Mouse (Mus musculus) ovary, postnatal 36 days (tissue): ENCODE results near the gene Prss47.

Experiments used
- DNase-seq: peaks from one replicate; pipeline ENCODE4 v3.0.0; 2022; ENCODE audit warnings: low spot score, mixed read lengths

Prss47 gene

DNA sequence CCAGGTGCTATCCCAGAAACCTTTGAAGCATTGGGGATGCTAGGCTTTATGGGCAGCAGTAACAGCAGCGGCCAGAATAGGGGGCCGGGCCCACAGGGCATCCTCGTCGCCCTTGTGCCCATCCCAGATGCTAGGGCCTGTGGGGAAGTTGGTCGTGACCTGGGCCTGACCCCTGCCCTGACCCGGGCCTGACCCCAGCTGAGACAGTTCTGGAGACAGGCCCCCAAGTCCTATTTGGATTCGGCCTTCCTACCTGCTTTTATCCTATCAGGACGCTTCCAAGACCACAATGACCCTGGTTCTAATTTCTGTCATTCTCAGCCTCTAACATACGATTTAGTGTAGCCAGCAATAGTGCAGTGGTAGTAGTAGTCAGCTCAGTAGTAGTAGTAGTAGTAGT is at the start of gene Prss47:
Prss47 (minus strand) TSS at position 101 of the 400 bp plus-strand sequence.
- DNase-seq = no peak

DNA sequence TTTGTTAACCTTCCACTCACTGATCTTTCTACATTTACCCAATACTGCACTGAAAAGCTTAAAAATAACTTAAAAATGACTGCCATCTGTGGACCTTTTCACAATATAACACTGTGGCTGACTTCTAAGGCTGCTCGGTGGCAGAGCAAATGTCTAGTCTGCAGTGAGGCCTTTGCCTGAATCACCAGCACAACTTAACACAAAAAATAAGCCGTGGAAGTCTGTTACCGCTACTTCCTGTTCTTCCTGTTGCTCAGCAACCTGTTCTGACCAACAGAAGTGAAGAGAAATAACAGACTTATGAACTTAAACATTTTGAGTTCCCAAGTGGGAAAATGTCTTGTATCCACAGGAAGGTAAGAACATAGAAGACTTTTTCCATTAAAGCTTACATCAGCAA is 48.7 kb upstream of the Prss47 start:
- no peak for DNase-seq

DNA sequence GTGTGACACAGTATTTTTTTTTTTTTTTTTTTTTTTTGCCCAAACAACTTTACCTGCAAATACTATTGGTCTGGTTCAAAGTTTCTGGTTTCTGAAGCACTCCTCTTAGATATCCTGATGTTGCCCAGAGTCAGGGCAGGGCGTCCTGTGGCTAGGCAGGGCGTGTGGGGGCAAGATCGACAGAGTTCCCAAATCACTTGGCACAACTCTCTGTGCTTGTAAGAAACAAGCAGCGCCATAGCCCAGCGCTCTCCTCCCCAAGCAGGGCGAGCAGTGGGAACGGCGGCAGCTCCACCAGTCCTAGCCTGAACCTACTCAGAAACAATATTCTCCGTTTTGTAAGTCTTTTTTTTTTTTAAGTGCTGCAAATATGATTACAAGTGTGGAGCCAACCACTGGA is 48.1 kb upstream of the Prss47 start:
- DNase-seq = no peak

DNA sequence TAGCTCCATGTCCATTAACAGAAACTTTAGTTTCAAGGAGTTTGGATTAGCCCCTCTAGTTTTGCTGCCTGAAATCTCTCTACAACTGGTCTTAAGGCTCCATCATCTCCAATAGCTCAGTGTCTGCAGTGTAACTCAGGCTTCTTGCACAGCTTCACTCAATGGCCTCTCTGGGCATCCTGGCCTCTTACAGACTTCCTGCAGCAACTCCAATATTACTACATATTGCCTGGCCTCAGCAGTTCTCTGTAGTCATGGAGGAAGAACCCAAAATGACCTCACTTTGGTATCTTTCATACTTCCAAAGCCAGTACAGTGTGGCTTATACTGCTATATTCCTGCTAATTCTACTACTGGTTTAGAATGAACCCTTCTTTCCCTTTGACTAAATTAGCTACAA is 44.5 kb upstream of the Prss47 start:
- no peak for DNase-seq

DNA sequence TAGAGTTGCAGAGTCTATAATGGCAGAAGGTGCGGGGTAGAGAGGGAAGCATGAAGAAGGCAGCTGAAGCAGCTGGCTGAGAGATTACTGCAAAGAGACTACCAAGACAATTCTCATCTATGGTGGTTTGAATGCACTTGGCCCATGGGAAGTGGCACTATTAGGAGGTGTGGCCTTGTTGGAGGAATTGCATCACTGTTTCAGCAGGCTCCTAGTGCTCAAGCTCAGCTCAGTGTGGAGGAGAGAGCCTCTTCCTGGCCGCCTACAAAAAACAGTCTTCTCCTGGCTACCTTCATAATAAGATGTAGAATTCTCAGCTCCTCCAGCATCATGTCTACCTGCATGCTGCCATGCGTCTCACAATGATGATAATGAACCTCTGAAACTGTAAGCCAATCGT is 43.4 kb upstream of the Prss47 start:
- no peak for DNase-seq

DNA sequence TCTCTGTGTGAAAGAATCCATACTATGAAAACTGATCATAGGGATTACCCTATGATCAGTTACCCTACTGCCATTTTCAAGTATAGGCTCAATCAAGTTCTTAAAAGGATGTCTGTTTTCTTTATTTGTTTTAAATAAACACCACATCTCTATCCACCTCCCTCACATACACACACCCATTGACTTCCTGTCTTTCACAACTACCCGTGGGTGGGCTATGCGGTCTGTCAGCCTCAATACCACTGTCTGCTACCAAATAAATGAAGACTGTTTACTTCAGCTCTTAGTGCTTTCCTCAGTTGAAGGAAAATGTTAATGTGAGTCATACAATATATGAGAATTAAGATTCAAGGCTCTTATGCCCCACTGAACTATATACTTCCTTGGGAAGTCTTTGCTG is 17.4 kb upstream of the Prss47 start:
- DNase-seq = no peak

DNA sequence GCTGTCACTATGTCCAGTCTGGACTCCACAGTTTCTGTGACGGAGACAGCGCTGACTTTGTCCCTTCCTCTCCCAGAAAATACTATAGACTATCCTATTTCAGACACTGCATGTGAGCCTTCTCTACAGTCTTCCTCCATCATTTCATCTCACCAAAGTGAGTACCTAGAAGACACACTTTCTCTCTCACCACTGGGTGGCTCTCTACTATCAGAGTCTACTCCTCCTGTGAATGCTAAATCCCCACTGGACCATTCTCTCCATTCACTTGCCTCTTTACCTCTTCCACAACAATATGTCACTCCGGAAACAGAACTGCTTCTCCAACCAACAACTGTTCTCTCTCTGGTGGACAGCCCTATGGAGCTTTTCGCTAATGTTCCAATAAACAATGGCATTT is 17.5 kb downstream of the Prss47 start:
- DNase-seq = no peak

DNA sequence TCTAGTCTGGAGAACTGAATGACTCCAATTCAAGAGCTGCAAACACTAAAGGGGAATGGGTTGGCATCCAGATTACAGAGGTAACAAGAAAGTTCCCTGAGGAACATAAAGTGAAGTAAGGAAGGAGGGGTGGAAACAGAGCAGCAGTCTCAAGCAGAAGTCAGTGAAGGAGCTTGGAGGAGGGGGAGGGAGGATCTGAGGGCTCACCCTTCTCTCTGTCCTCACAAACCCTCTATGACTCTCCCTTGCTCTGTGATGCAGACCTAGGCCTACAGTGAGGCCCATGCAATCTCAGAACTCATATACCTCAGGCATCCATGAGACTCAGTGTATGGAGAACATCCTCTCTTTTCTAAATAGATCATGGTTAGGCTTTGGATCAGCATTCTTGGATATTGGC is 19.8 kb downstream of the Prss47 start, which contains the start of gene Spata31d1c:
Spata31d1c (plus strand) TSS at position 301 of the 400 bp plus-strand sequence.
- no peak for DNase-seq

DNA sequence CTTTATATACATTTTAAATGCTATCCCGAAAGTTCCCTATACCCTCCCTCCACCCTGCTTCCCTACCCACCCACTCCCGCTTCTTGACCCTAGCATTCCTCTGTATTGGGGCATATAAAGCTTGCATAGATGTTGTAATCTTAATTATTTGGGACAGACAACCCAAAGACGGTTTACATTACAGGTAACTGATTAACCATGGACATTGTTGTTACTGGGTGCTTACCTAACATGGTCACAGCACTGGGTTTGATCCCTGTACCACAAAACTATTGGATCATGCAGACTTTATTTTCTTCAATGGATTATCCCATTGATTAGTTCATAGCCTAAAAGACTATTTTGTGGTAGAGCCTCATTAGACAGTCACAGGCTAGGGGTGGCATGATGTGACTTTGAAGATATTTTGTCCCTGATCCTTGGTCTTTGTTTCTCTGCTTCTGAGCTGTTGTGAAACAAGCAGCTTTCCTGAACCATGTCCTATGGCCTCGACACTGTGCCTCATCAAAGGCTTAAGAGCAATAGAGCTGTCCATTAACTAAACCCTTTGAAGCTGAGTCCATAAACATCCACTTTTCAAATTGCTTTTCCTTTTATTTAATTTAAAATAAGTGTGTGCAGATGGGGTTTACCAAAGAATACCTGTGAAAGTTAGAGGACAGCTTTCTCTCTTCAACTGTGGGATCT is 41.4 kb downstream of the Prss47 start:
- no peak for DNase-seq

DNA sequence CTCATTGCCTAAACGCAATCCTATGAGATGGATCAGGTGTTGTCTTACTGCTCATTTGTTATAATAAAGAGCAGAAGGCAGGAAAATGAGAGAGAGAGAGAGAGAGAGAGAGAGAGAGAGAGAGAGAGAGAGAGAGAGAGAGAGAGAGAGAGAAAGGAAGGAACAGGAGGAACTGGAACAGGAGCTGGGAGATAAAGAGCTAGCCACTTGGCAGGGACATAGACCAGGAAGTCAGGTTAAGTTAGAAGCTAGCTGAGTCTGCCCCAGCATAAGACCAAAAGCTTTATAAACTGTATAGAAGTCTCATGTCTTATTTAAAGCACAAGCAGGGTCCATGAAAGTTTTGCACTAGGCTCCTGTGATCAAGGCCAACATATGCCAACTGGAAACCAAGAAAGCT is 44.6 kb downstream of the Prss47 start:
- DNase-seq = no peak

DNA sequence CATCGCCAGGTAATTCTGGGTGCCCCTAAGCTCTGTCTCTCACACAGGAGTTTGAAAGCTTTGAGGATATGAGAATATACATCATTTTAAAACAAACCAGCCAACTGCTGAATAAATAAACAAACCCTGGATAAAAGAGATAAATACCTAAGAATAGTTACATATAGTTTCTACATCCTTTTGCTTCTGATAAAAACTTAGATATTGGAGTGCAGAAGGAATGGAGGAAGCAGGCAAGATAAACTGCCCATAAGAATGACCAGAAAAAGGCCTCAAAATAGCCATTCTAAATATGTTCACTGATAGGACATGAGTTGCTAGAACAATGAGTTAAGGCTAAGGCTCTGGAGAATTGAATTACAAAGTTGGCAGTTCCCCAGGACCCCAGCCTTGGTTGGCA is 45.8 kb downstream of the Prss47 start:
- no peak for DNase-seq

DNA sequence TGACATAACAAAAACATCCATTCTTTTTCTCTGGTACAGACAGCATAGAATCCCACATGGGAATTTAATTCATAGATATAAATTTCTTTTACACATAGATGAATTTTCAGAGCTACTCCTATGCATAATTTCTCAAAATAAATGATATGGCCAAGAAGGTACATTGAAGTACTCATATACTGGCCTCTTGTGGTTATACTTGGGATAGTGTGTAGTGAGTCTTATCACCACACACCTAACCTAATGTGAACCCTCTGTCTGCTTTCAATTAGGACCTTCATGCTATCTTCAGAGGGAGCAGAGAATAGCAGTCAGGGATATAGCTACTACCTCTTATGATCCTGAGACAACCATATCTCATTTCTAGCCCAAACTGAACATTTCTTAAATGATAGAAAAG is 47.1 kb downstream of the Prss47 start:
- DNase-seq = no peak
